Mouse (Mus musculus) ES-Bruce4 (cell line): Measurements from ENCODE around the gene Pnpo. TPM values are rescaled to one million over a fixed set of nuclear protein-coding genes. Genes with fewer than 3 reads are reported as not detected.

Source experiments
- H3K27ac ChIP-seq: 2 replicates; pipeline ENCODE4 v1.5.1; 2012; ENCODE audit warnings: low read length, inconsistent platforms; ENCODE audit not compliant: insufficient read depth
- H3K27me3 ChIP-seq: 2 replicates; pipeline ENCODE4 v1.6.1; 2012; ENCODE audit warnings: mild to moderate bottlenecking, low read length, inconsistent platforms; ENCODE audit not compliant: control insufficient read depth, poor library complexity, insufficient read depth, severe bottlenecking
- H3K36me3 ChIP-seq: 2 replicates; pipeline ENCODE4 v1.6.1; 2012; ENCODE audit warnings: inconsistent platforms, mild to moderate bottlenecking, low read length, moderate library complexity; ENCODE audit not compliant: control insufficient read depth, poor library complexity, insufficient read depth, severe bottlenecking
- H3K4me1 ChIP-seq: one replicate; pipeline ENCODE4 v1.8.1; 2011; ENCODE audit warnings: low read length; ENCODE audit not compliant: control insufficient read depth, insufficient read depth
- H3K4me3 ChIP-seq: 2 replicates; pipeline ENCODE4 v1.5.1; 2011; ENCODE audit warnings: low read depth, mild to moderate bottlenecking, low read length
- H3K9ac ChIP-seq: 2 replicates; pipeline ENCODE4 v1.6.1; 2012; ENCODE audit warnings: low read depth, mild to moderate bottlenecking, inconsistent platforms; ENCODE audit not compliant: poor library complexity, severe bottlenecking
- H3K9me3 ChIP-seq: replicated peaks from 2 replicates; pipeline ENCODE4 v1.6.1; 2012; ENCODE audit warnings: mild to moderate bottlenecking, low read length, inconsistent platforms; ENCODE audit not compliant: control insufficient read depth, poor library complexity, insufficient read depth, severe bottlenecking
- CTCF ChIP-seq: IDR thresholded peaks from one replicate; pipeline ENCODE4 v1.8.1; 2011; ENCODE audit warnings: low read depth, low read length
- EP300 ChIP-seq: IDR thresholded peaks from 2 replicates; pipeline ENCODE4 v1.6.1; 2011; ENCODE audit warnings: low read depth, low read length; ENCODE audit not compliant: insufficient read depth
- POLR2A ChIP-seq: IDR thresholded peaks from one replicate; pipeline ENCODE4 v1.8.1; 2011; ENCODE audit warnings: low read length; ENCODE audit not compliant: insufficient read depth
- polyA plus RNA-seq: library from polyadenylated mRNA; stranded (reverse); fragments of >200 nt; gene quantifications from 2 replicates; pipeline ENCODE4 v1.2.4, GENCODE M21; 2011; ENCODE audit warnings: low read depth; ENCODE audit not compliant: missing spikeins, insufficient read depth, insufficient read length

The Pnpo gene
- polyA plus RNA-seq, 1 experiment = 23.6 TPM

- H3K9ac ChIP-seq = no peak overlapping the region
- H3K4me3 ChIP-seq = no peak overlapping the region
- TF ChIP-seq CTCF = no peak
- TF ChIP-seq POLR2A = no peak
- TF ChIP-seq EP300 = no peak
- H3K36me3 ChIP-seq = no peaks in the 10 kb centered on the region
- H3K27me3 ChIP-seq = no peaks in the 10 kb centered on the region
- H3K4me1 ChIP-seq = no peaks in the 10 kb centered on the region
- no peak overlapping the region for H3K27ac ChIP-seq
- H3K9me3 ChIP-seq = no peaks in the 10 kb centered on the region
These were observed 1.2 kb upstream of the Pnpo start for GRCm38 (mm10) chr11:96944844-96945580.

- Histone ChIP-seq H3K27ac (no peak overlapping the region), H3K27me3 (no peaks in the 10 kb centered on the region), H3K9ac (no peak overlapping the region), H3K4me3 (no peak overlapping the region), H3K4me1 (no peaks in the 10 kb centered on the region), H3K36me3 (no peaks in the 10 kb centered on the region), H3K9me3 (no peaks in the 10 kb centered on the region)
- TF ChIP-seq CTCF = no peak
- no peak for TF ChIP-seq EP300
These were observed 1.7 kb downstream of the Pnpo start for GRCm38 (mm10) chr11:96941989-96942590.

- Histone ChIP-seq H3K4me3 (no peak overlapping the region), H3K4me1 (no peaks in the 10 kb centered on the region), H3K9ac (no peak overlapping the region), H3K9me3 (no peaks in the 10 kb centered on the region), H3K27me3 (no peaks in the 10 kb centered on the region), H3K36me3 (no peaks in the 10 kb centered on the region), H3K27ac (no peak overlapping the region)
- TF ChIP-seq POLR2A (no peak), EP300 (no peak), CTCF (no peak)
These were observed 3.0 kb downstream of the Pnpo start for GRCm38 (mm10) chr11:96940578-96941465.

GRCm38 (mm10) chr11:96938426-96938800 is 5.4 kb downstream of the Pnpo start:
- TF ChIP-seq CTCF = no peak
- TF ChIP-seq EP300 = no peak
- no peak for TF ChIP-seq POLR2A
- Histone ChIP-seq H3K4me3 (no peak overlapping the region), H3K9ac (no peak overlapping the region), H3K36me3 (no peaks in the 10 kb centered on the region), H3K27me3 (no peaks in the 10 kb centered on the region), H3K9me3 (no peaks in the 10 kb centered on the region), H3K4me1 (peaks cover 2% of the 10 kb centered on the region), H3K27ac (no peak overlapping the region)

GRCm38 (mm10) chr11:96937549-96938425 is 6.0 kb downstream of the Pnpo start:
- TF ChIP-seq POLR2A = no peak
- peak; percentile 79 for TF ChIP-seq CTCF
- no peak for TF ChIP-seq EP300
- Histone ChIP-seq H3K9me3 (no peaks in the 10 kb centered on the region), H3K27ac (no peak overlapping the region), H3K4me1 (peaks cover 2% of the 10 kb centered on the region), H3K27me3 (no peaks in the 10 kb centered on the region), H3K9ac (no peak overlapping the region), H3K4me3 (no peak overlapping the region), H3K36me3 (no peaks in the 10 kb centered on the region)
